Mouse (Mus musculus) megakaryocyte progenitor cell, adult 5-6 weeks (primary cell): Measurements from ENCODE around the gene Defa17. TPM values are rescaled to one million over a fixed set of nuclear protein-coding genes. Genes with fewer than 3 reads are reported as not detected.
"Not testable (repeated sequence)": the region's sequence is repeated elsewhere in the genome, so short reads cannot be mapped to it uniquely, and the experiment has no call there.

Experiments
- ATAC-seq: replicated peaks from 2 replicates; pipeline ENCODE4 v1.8.0; 2016; ENCODE audit warnings: mild to moderate bottlenecking, moderate TSS enrichment, inconsistent platforms; ENCODE audit not compliant: poor library complexity
- total RNA-seq, 2 experiments: library from RNA; stranded (forward) in 1 of 2; stranded (reverse) in 1 of 2; fragments of 157-497, 149-512 nt in 1 of 2; fragments of 200-1000 nt in 1 of 2; gene quantifications; 2 replicates each; pipeline versions ENCODE4 v1.2.3 to v1.2.4; 2015 to 2017

Gene Defa17
- not detected in 2 replicates for total RNA-seq (2015)
- not detected in 2 replicates for total RNA-seq (2017)

GRCm38 (mm10) chr8:21655480-21655879 lies at the start of gene Defa17:
Gene Defa17, plus strand, starts transcription at chr8:21655780.
- not testable (repeated sequence) for ATAC-seq

DNA sequence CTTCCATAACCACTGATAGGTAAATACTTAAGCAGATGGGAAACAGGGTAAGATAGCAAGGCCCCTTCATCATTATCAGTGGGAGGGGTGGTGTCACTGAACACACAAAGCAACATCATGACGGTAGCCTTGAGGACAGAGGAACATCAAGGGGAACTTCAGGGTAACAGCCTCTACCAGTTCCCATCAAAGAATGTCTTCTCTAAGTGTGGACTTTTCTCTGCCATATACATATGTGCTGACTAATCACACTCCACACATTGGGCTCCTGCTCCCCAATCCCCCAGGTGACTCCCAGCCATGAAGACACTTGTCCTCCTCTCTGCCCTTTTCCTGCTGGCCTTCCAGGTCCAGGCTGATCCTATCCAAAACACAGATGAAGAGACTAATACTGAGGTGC lies 37.7 kb upstream of the Defa17 start, which contains the start of gene Defa26:
Gene Defa26, plus strand, starts transcription at position 301 of the 400 bp plus-strand sequence.
- ATAC-seq, result not testable (repeated sequence)

- ATAC-seq, result not testable (repeated sequence)
These were observed 9.9 kb downstream of the Defa17 start, which contains the start of gene Defa34 for GRCm38 (mm10) chr8:21665497-21665896. Gene Defa34, plus strand, starts transcription at chr8:21665797.

GRCm38 (mm10) chr8:21703545-21703944 lies 48.0 kb downstream of the Defa17 start, which contains the start of gene AY761184:
Gene AY761184, minus strand, starts transcription at chr8:21703645.
- ATAC-seq, result not testable (repeated sequence)

Other genes starting within 250 kb of the Defa17 start
- gene Defa36, start 228.4 kb upstream of the Defa17 start, total RNA-seq (2015), result not detected in 2 replicates
- not detected in 2 replicates for gene Defa36, start 228.4 kb upstream of the Defa17 start, total RNA-seq (2017)
- gene Gm7849, start 199.2 kb upstream of the Defa17 start, total RNA-seq (2015), result not detected in 2 replicates
- gene Gm7849, start 199.2 kb upstream of the Defa17 start, total RNA-seq (2017), result not detected in 2 replicates
- not detected in 2 replicates for gene Defa20, start 146.5 kb upstream of the Defa17 start, total RNA-seq (2015)
- not detected in 2 replicates for gene Defa20, start 146.5 kb upstream of the Defa17 start, total RNA-seq (2017)
- not detected in 2 replicates for gene Defa32, start 126.7 kb upstream of the Defa17 start, total RNA-seq (2015)
- gene Defa32, start 126.7 kb upstream of the Defa17 start, total RNA-seq (2017), result not detected in 2 replicates
- gene Defa37, start 90.4 kb upstream of the Defa17 start, total RNA-seq (2015), result not detected in 2 replicates
- not detected in 2 replicates for gene Defa37, start 90.4 kb upstream of the Defa17 start, total RNA-seq (2017)
- not detected in 2 replicates for gene Defa28, start 72.8 kb upstream of the Defa17 start, total RNA-seq (2015)
- gene Defa28, start 72.8 kb upstream of the Defa17 start, total RNA-seq (2017), result not detected in 2 replicates
- not detected in 2 replicates for gene Gm7861, start 61.3 kb upstream of the Defa17 start, total RNA-seq (2015)
- not detected in 2 replicates for gene Gm7861, start 61.3 kb upstream of the Defa17 start, total RNA-seq (2017)
- not detected in 2 replicates for gene Defa26, start 37.6 kb upstream of the Defa17 start, total RNA-seq (2015)
- gene Defa26, start 37.6 kb upstream of the Defa17 start, total RNA-seq (2017), result not detected in 2 replicates
- gene Defa34, start 10.0 kb downstream of the Defa17 start, total RNA-seq (2015), result not detected in 2 replicates
- gene Defa34, start 10.0 kb downstream of the Defa17 start, total RNA-seq (2017), result not detected in 2 replicates
- not detected in 2 replicates for gene AY761184, start 47.9 kb downstream of the Defa17 start, total RNA-seq (2015)
- not detected in 2 replicates for gene AY761184, start 47.9 kb downstream of the Defa17 start, total RNA-seq (2017)
- not detected in 2 replicates for gene Defa24, start 78.7 kb downstream of the Defa17 start, total RNA-seq (2015)
- gene Defa24, start 78.7 kb downstream of the Defa17 start, total RNA-seq (2017), result not detected in 2 replicates
- not detected in 2 replicates for gene Defb50, start 167.8 kb downstream of the Defa17 start, total RNA-seq (2015)
- gene Defb50, start 167.8 kb downstream of the Defa17 start, total RNA-seq (2017), result not detected in 2 replicates
- gene Defb2, start 184.1 kb downstream of the Defa17 start, total RNA-seq (2015), result not detected in 2 replicates
- gene Defb2, start 184.1 kb downstream of the Defa17 start, total RNA-seq (2017), result not detected in 2 replicates
- not detected in 2 replicates for gene Defb10, start 203.1 kb downstream of the Defa17 start, total RNA-seq (2015)
- gene Defb10, start 203.1 kb downstream of the Defa17 start, total RNA-seq (2017), result not detected in 2 replicates
- not detected in 2 replicates for gene Defb9, start 229.6 kb downstream of the Defa17 start, total RNA-seq (2015)
- gene Defb9, start 229.6 kb downstream of the Defa17 start, total RNA-seq (2017), result not detected in 2 replicates